Comparison of ENCODE assay signal across 8 mouse cellular contexts in the genomic region with DNA sequence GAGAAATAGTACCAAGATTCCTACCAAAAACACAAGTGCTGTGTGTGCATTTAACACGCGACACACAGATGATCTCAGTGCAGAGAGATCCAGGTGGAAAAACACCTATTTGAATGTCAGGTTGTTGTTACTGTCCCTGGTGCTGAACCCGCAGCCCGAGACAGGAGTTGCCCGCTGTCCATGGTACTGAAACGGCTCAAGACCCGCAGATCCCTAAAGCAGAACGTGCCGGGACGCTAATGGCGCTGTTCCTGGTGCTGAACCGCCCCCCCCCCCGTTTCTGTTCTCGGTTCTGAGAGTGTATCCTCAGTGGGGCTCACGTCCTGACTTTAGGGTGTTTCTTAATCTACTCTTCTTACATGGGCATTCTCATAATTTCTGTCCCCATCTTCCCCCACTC.
DNase-seq lines count a peak whose midpoint lies in the region; ATAC-seq and TF ChIP-seq lines count a peak whose summit lies in the region.

No protein-coding gene starts in this region.

- 11% methylated on average over 15 of the region's 15 CpGs for WGBS in neural tube, embryonic 15.5 days
- WGBS in liver, adult 2 months, result 7% methylated on average over 15 of the region's 15 CpGs

- DNase-seq in neural tube, embryonic 10.5 days (ENCODE audit: extremely low spot score, low spot score), result peak; percentile 87
- DNase-seq in adrenal gland, adult 8-10 months, result peak; percentile 24
- DNase-seq in gastrocnemius, postnatal 25 days, result peak; percentile 24
- DNase-seq in liver, adult 2 months (ENCODE audit: extremely low read depth, low read depth, low spot score), result peak; percentile 49
- DNase-seq in retina, postnatal 1 day, result peak; percentile 88
- DNase-seq in cerebellum, postnatal 25 days, result no peak
- DNase-seq in layer of hippocampus, adult 9-10 months (ENCODE audit: low spot score), result no peak

- H3K4me1 ChIP-seq in neural tube, embryonic 15.5 days, result peaks cover 30% of the 10 kb centered on the region
- H3K4me1 ChIP-seq in liver, adult 2 months (ENCODE audit: control insufficient read depth, insufficient read depth, low read length), result no peaks in the 10 kb centered on the region

- no peaks in the 10 kb centered on the region for H3K9me3 ChIP-seq in neural tube, embryonic 15.5 days (replicated peaks)

- no peaks in the 10 kb centered on the region for H3K79me2 ChIP-seq in liver, adult 2 months (ENCODE audit: control insufficient read depth, insufficient read depth, low read length)

- H3K36me3 ChIP-seq in neural tube, embryonic 15.5 days, result no peaks in the 10 kb centered on the region
- H3K36me3 ChIP-seq in liver, adult 2 months (ENCODE audit: control insufficient read depth, insufficient read depth, low read length), result no peaks in the 10 kb centered on the region

- no peak overlapping the region for H3K27ac ChIP-seq in neural tube, embryonic 15.5 days (replicated peaks)
- no peak overlapping the region for H3K27ac ChIP-seq in liver, adult 2 months (replicated peaks; ENCODE audit: insufficient read depth, low read depth, low read length)

- TF ChIP-seq POLR2A in liver, adult 2 months (IDR thresholded peaks at IDR 0.05; ENCODE audit: extremely low read depth, insufficient read depth, low read length), result no peak

- no peak overlapping the region for H3K4me3 ChIP-seq in neural tube, embryonic 15.5 days (replicated peaks)
- H3K4me3 ChIP-seq in liver, adult 2 months (ENCODE audit: insufficient read depth, low read depth, low read length), result no peak overlapping the region

- peak; percentile 34; the same call in 1 of the 2 replicates for TF ChIP-seq CTCF in liver, adult 2 months (IDR thresholded peaks at IDR 0.05; ENCODE audit: low read depth, low read length)

- no peaks in the 10 kb centered on the region for H3K27me3 ChIP-seq in neural tube, embryonic 15.5 days (replicated peaks)
- H3K27me3 ChIP-seq in liver, adult 2 months (ENCODE audit: control insufficient read depth, insufficient read depth, low read length), result no peaks in the 10 kb centered on the region

- no peak overlapping the region for H3K9ac ChIP-seq in neural tube, embryonic 15.5 days (replicated peaks)
- H3K9ac ChIP-seq in liver, adult 2 months (ENCODE audit: low read depth, low read length), result no peak overlapping the region

- H3K4me2 ChIP-seq in neural tube, embryonic 15.5 days, result no peak overlapping the region

- no peak for ATAC-seq in neural tube, embryonic 15.5 days (ENCODE audit: low FRiP score)

Comparison
In these comparisons a context has a peak if more than half of its experiments do, and no peak if none do; other contexts are left out.
1. DNase-seq: peak in neural tube, embryonic 10.5 days (single experiment), adrenal gland, adult 8-10 months (single experiment), gastrocnemius, postnatal 25 days (single experiment), liver, adult 2 months (single experiment) and retina, postnatal 1 day (single experiment); none in cerebellum, postnatal 25 days (0 of 2) and layer of hippocampus, adult 9-10 months (single experiment).